Mouse (Mus musculus) Patski (cell line): ENCODE data around the gene Ccnd2. TPM values are rescaled to one million over a fixed set of nuclear protein-coding genes. Genes with fewer than 3 reads are reported as not detected.

Experiments used
- ATAC-seq: fragments of 100-300 bp; one replicate; pipeline ENCODE4 v1.8.0; 2021
- CTCF ChIA-PET: fragments of 350-600 bp; sonication (Branson Sonifier 250); formaldehyde crosslinking; loops from one replicate; lab custom pipeline; 2022; ENCODE audit warnings: inconsistent platforms; lab: Charles Lee
- POLR2A ChIA-PET: fragments of 350-600 bp; sonication (Branson Sonifier 250); formaldehyde crosslinking; loops from one replicate; lab custom pipeline; 2022; ENCODE audit warnings: antibody characterized with exemption, inconsistent platforms; lab: Charles Lee
- DNase-seq: peaks from one replicate; pipeline ENCODE4 v3.0.0-alpha.2; 2011; ENCODE audit warnings: low read depth, low spot score
- H3K27me3 ChIP-seq: fragments of 371-371 bp; one replicate; pipeline ENCODE4 v1.5.1; 2021
- CTCF ChIP-seq: fragments of 100-300 bp; IDR thresholded peaks from one replicate; pipeline ENCODE4 v1.5.1; 2021
- in situ Hi-C: fragments of 300-500 bp; cut with MboI; formaldehyde crosslinking; loops from 3 replicates; pipeline ENCODE4 v1.11.1; 2018; ENCODE audit warnings: low pct_unique_long_range_greater_than_20kb, mixed read lengths
- polyA plus RNA-seq: library from polyadenylated mRNA; unstranded; gene quantifications from one replicate; pipeline ENCODE4 v1.2.3, GENCODE M21; 2021

The Ccnd2 gene
- polyA plus RNA-seq: 89.6 TPM

DNA sequence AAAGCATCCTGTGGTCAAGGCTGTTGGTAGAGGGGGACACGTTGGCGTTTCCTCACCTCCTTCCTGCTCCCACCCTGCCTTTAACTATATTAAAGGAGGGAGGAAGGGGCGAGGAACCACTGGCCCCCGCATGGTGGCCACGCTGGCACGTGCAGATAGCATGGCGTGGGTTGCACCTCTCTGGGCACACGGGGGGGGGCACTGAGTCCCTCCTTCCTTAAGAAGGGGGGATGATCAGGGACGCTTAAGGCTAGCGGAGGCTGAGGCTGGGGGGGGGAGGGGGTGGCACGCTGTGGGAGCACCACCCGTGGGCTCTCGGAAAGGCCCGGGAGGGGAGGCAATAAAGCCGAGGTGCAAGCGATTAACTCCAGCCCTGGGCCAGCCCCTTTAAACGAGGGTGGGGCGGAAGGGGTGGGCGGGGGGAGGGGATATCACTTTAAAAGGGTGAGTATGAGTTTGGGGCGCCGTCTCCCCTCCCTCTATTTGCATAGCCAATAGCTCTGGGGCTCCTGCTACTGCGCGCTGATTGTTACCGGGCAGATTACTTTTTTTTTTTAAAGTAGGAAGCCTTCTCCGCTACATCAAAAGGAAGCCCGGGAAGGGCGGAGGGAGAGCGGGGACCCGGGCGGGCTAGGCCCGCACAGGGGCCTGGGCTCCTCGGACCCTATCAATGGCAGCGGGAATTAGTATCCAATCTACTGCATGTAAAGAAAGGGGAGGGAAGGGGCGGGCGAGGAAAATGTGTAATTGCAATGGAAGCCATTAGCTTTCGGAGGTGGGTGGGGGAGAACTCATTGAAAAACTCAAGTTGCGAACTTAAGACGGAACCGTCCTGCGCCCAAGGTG lies at the start of gene Ccnd2:
TSS of gene Ccnd2 (minus strand) at position 88 of the 846 bp plus-strand sequence.
- TF ChIP-seq CTCF: no peak
- ATAC-seq (no peak), DNase-seq (no peak)
- in situ Hi-C loops: no loop called here
- H3K27me3 ChIP-seq: peaks cover 6% of the 10 kb centered on the region
- POLR2A ChIA-PET: no interaction called here
- CTCF ChIA-PET: no interaction called here

DNA sequence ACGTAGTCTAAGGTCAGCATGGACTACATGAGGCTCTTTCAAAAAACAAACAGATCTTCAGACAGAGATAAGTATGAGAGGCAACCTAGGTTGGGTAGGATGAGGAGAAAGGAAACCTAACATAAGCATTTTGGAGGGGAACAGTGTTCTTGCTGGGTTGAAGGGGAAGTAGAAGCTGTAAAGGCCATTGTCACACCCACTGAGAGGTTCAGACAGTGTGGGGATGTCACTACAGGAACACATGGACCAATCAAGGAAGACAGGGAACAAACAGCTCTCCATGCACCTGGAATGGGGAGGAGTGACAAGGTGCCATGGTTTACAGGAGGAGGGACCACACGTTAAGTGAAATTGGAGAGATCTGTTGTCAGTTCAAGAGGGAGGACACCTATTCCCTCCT lies 45.0 kb upstream of the Ccnd2 start:
- ATAC-seq: no peak
- in situ Hi-C loops: no loop called here
- ChIA-PET CTCF (no interaction called here), POLR2A (no interaction called here)
- H3K27me3 ChIP-seq: peaks cover 2% of the 10 kb centered on the region
- no peak for DNase-seq
- no peak for TF ChIP-seq CTCF

DNA sequence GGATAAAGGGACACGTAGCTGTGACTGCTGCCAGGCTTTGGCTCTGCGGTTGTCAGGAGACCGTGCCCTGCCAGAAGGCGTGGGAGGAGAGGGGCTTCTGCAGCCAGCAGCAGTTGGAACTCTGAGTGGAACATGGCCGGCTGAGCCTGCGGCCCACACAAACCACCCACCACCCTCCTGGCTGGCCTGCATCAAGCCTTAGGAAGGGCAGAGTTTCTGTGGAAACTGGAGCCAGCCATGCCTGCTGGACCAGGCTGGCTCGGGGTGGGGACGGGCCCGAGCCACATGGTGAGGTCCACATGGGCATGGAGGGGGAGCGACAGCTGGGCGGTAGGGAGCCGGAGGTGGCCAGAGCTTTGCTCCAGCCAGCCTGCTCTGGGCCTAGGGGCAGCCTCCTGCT lies 29.3 kb upstream of the Ccnd2 start:
- DNase-seq (no peak), ATAC-seq (no peak)
- ChIA-PET CTCF (no interaction called here), POLR2A (no interaction called here)
- in situ Hi-C loops: no loop called here
- no peak for TF ChIP-seq CTCF
- H3K27me3 ChIP-seq: no peaks in the 10 kb centered on the region

DNA sequence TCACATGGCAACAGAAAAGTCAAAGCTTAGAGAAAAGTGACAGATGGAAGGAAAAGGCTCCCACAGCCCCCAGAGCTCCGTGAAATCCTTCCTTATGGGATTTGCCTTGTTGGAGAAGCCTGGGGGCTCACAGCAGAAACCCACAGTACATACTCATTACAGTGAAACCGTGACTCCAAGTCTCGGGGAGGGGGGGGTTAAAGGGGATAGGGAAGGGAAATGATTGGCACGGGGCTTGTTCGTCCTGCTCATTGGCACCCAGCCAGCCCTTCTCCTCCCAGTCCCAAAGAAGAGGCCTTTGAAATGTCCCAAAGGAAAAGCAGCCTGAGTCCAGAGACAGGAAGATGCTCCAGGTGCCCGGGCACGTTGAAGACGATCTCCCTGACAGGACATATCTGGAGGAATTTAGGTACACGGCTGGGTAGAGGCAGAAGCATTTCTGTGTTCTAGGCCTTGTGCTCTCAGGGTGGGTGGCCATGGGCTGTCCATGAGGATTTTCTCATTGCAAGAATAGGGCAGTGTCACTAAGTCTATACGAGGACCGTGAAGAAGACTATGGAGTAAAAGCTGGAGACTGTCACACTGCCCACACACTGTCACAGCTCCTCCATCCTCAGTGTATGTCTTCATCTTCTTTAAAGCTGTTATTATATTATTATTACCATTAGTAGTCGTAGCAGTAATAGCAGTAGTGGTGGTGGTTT lies 27.2 kb upstream of the Ccnd2 start:
- CTCF ChIA-PET: no interaction called here
- TF ChIP-seq CTCF: no peak
- no peak for DNase-seq

DNA sequence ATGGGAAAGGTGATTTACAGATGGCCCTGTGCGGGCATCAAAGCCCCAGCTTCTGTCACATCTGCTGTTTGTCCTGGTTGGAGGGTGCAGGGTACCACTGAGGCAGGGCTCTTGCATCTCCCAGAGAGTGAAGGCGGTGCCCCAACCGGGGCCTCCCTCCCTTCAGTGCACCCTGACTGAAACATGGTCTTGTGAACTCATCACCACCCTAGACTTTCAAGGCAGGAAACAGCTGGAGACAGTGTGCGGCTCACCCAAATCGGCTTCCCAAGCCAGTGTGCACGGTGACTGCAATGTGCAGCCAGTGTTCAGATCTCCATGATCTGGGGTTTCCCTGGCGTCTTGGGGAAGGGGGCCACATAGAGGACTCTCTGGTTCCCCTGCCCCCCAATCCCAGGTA lies 26.0 kb upstream of the Ccnd2 start:
- in situ Hi-C loops: no loop called here

More for the DNA sequence above, 27.2 kb upstream of the Ccnd2 start:
- H3K27me3 ChIP-seq: no peaks in the 10 kb centered on the region
- in situ Hi-C loops: no loop called here
- POLR2A ChIA-PET: no interaction called here
- no peak for ATAC-seq

DNA sequence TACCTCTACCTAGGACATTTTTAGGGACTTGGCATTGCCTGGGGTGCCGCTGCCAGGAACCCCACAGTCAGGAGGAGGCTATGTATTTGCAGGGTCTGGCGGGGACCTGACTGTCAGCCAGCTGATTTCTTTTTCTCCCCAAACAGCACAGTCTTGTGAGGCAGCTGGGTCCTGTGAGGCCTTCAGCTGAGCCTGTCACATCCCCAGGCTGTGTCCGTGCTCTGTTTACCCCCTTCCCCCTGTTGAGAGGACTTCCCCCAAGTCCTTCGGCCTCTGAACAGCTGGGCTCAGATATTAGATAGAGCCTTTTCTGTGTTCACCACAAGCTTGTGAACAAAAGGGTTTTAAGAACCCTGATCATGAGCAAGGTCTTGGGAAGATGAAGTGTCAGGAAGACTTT lies 25.4 kb upstream of the Ccnd2 start:
- no peak for TF ChIP-seq CTCF
- POLR2A ChIA-PET: no interaction called here
- CTCF ChIA-PET: no interaction called here
- DNase-seq (no peak), ATAC-seq (no peak)
- in situ Hi-C loops: no loop called here
- H3K27me3 ChIP-seq: no peaks in the 10 kb centered on the region

More for the DNA sequence above, 26.0 kb upstream of the Ccnd2 start:
- DNase-seq (no peak), ATAC-seq (no peak)
- no peaks in the 10 kb centered on the region for H3K27me3 ChIP-seq
- ChIA-PET CTCF (no interaction called here), POLR2A (interaction anchor here (0.6 kb wide), 1 partner anchor 503 kb away, joined by 3 read pairs; no protein-coding TSS in a partner anchor)
- TF ChIP-seq CTCF: no peak

DNA sequence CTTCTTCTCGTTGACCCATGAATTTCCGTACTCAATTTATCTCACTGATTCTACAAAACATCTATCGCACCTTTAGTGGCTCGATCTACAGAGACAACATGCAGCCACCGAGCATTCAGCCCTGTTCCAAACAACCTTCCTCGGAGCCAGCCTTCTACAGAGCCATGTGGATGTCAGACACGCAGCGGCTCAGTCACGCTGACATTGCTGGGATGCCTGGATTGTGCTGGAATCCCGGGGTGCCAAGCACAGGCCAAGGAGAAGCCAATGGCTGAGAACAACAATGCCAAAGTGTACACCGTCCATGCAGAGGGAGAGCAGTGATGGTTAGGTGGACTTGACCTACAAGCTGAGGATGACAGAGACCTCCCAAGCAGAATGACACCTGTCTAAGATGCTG lies 20.5 kb upstream of the Ccnd2 start:
- in situ Hi-C loops: no loop called here
- ATAC-seq: no peak
- CTCF ChIA-PET: no interaction called here
- DNase-seq: no peak
- POLR2A ChIA-PET: no interaction called here
- no peak for TF ChIP-seq CTCF
- H3K27me3 ChIP-seq: no peaks in the 10 kb centered on the region

DNA sequence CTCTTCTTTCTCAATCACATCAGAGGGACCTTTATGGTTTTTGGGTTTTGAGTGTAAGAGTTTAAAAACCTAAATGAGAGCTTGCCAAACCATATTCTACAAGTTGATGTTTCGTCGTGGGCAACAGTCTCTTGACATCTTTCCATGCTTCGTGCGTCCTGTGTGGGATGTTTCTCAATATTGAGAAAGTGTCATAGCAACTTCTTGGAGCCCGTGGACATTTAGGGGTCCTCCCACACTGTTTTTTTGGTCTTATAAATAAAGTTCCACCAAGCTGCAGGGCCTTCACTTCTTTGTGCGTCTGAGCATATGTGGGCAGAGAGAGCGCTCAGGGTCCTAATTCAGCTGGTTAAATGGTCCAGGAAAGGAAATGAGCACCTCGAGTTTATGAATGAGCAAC lies 18.7 kb upstream of the Ccnd2 start:
- ATAC-seq (no peak), DNase-seq (no peak)
- H3K27me3 ChIP-seq: no peaks in the 10 kb centered on the region
- POLR2A ChIA-PET: no interaction called here
- in situ Hi-C loops: no loop called here
- CTCF ChIA-PET: no interaction called here
- TF ChIP-seq CTCF: no peak

DNA sequence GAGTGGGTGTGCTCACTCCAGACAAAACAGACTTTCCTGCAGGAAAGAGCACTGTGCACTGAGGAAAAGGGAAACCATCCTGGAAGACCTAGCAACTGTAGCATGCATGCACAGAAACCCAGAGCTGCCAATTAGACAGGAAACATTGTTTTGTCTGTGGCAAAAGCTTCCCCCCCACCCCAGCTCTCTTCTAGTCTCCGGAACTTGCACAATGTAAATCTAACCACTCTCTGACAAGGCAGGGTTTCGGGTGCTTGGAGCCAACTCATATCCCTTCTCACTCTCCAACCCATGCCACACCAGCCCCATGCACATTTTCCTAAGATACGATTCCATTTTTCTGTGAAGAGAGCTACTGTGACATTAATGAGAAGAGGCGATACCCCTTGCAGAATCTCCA lies 13.7 kb upstream of the Ccnd2 start:
- H3K27me3 ChIP-seq: no peaks in the 10 kb centered on the region
- CTCF ChIA-PET: no interaction called here
- DNase-seq (no peak), ATAC-seq (no peak)
- no peak for TF ChIP-seq CTCF
- POLR2A ChIA-PET: no interaction called here
- in situ Hi-C loops: no loop called here

DNA sequence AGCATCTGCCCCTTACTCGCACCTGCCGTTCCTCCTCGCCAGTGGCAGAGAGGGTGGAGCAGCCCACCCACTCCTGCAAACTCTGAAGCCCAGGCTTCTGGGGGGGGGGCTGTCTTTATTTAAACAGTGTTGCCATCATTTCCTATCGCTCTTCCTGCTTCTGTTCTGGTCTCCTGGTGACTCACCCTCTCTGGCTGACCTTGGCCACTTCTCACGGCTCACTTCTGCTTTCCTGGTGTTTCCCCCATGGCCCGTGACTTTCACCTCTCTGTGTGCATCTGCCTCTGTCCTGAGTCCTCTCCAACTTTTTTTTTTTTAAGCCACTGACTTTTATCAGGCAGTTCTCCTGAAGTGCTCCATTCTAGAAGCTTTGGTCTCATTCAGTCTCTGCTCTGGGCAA lies 10.8 kb upstream of the Ccnd2 start:
- ChIA-PET CTCF (no interaction called here), POLR2A (no interaction called here)
- ATAC-seq (peak; percentile 66), DNase-seq (no peak)
- no peak for TF ChIP-seq CTCF
- in situ Hi-C loops: no loop called here
- no peaks in the 10 kb centered on the region for H3K27me3 ChIP-seq

DNA sequence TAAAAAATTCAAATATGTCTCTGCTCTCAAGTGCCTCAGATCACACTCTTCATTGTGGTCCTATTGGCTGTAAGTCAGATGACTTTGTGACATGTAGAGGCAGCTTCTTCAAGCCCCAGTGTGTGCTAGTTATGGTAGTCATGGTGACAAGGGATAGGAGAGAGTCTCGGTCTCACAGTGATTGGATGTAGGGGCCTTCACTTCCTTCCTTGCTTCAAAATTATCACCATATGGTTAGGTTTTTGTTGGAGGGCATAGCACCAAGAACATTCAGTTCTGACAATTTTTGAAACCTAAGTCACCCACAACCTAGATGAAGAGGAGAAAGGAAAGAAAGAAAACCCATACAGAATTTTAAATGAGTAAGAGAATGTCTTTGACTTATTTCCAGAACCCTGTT lies 5.3 kb upstream of the Ccnd2 start:
- ChIA-PET CTCF (no interaction called here), POLR2A (no interaction called here)
- DNase-seq (no peak), ATAC-seq (no peak)
- in situ Hi-C loops: no loop called here
- TF ChIP-seq CTCF: no peak
- H3K27me3 ChIP-seq: peaks cover 6% of the 10 kb centered on the region
